Mouse (Mus musculus) right cerebral cortex, postnatal 10 days (tissue): ENCODE data around the gene Dido1.
"Not testable (repeated sequence)": the region's sequence is repeated elsewhere in the genome, so short reads cannot be mapped to it uniquely, and the experiment has no call there.

Source experiments
- DNase-seq, 2 experiments: peaks; one replicate each; pipeline ENCODE4 v3.0.0; 2021; ENCODE audit warnings: low spot score in 2 of 2

Gene Dido1

GRCm38 (mm10) chr2:180724585-180725413 lies 15.0 kb upstream of the Dido1 start, which contains the start of gene Slc17a9:
Gene Slc17a9, plus strand, starts transcription at chr2:180725263.
- no peak for DNase-seq

GRCm38 (mm10) chr2:180723865-180724264 lies 14.1 kb upstream of the Dido1 start:
- DNase-seq, result no peak

GRCm38 (mm10) chr2:180722748-180723147 lies 12.9 kb upstream of the Dido1 start:
- not testable (repeated sequence) for DNase-seq

GRCm38 (mm10) chr2:180712037-180712689 lies 2.4 kb upstream of the Dido1 start:
- no peak for DNase-seq

- DNase-seq, result no peak
These were observed 1.7 kb upstream of the Dido1 start for GRCm38 (mm10) chr2:180711527-180711926.

GRCm38 (mm10) chr2:180710276-180711155 lies 717 bp upstream of the Dido1 start:
- no peak for DNase-seq

GRCm38 (mm10) chr2:180709023-180709922 lies 526 bp downstream of the Dido1 start:
- no peak for DNase-seq

GRCm38 (mm10) chr2:180705975-180706374 lies 3.8 kb downstream of the Dido1 start:
- no peak for DNase-seq

- DNase-seq, result no peak
These were observed 4.7 kb downstream of the Dido1 start for GRCm38 (mm10) chr2:180705066-180705465.

- DNase-seq, result no peak
These were observed 5.2 kb downstream of the Dido1 start for GRCm38 (mm10) chr2:180704591-180704990.

GRCm38 (mm10) chr2:180703645-180704359 lies 6.0 kb downstream of the Dido1 start:
- no peak for DNase-seq

GRCm38 (mm10) chr2:180703175-180703574 lies 6.6 kb downstream of the Dido1 start:
- DNase-seq, result no peak

- DNase-seq, result no peak
These were observed 7.1 kb downstream of the Dido1 start for GRCm38 (mm10) chr2:180702701-180703149.

GRCm38 (mm10) chr2:180701767-180702621 lies 7.8 kb downstream of the Dido1 start:
- DNase-seq, result peak; percentile 95

- DNase-seq, result peak in 1 of 2 experiments; percentile 33
These were observed 8.6 kb downstream of the Dido1 start for GRCm38 (mm10) chr2:180701053-180701766.

GRCm38 (mm10) chr2:180700457-180700856 lies 9.3 kb downstream of the Dido1 start:
- DNase-seq, result no peak

- no peak for DNase-seq
These were observed 14.6 kb downstream of the Dido1 start for GRCm38 (mm10) chr2:180695176-180695575.

GRCm38 (mm10) chr2:180692630-180693029 lies 17.2 kb downstream of the Dido1 start:
- peak; percentile 56 to 62 for DNase-seq

GRCm38 (mm10) chr2:180689841-180690240 lies 20.0 kb downstream of the Dido1 start:
- DNase-seq, result peak; percentile 53 to 58
